Mouse (Mus musculus): ENCODE results near the gene Hnrnpl.

Hnrnpl gene

GRCm38 (mm10) chr7:28812436-28812835, 4.1 kb downstream of the Hnrnpl start:
- no peak for DNase-seq (ENCODE audit: low spot score)

- DNase-seq (ENCODE audit: low spot score): no peak
Observed at GRCm38 (mm10) chr7:28812949-28813348, 4.6 kb downstream of the Hnrnpl start.

- DNase-seq (ENCODE audit: low spot score): no peak
Observed at GRCm38 (mm10) chr7:28814306-28815034, 6.1 kb downstream of the Hnrnpl start.

GRCm38 (mm10) chr7:28815230-28815629, 6.9 kb downstream of the Hnrnpl start:
- no peak for DNase-seq (ENCODE audit: low spot score)

- no peak for DNase-seq (ENCODE audit: low spot score)
Observed at GRCm38 (mm10) chr7:28816201-28816600, 7.9 kb downstream of the Hnrnpl start.

- no peak for DNase-seq (ENCODE audit: low spot score)
Observed at GRCm38 (mm10) chr7:28816920-28817319, 8.6 kb downstream of the Hnrnpl start.

GRCm38 (mm10) chr7:28817524-28817923, 9.2 kb downstream of the Hnrnpl start:
- DNase-seq (ENCODE audit: low spot score): no peak

- DNase-seq (ENCODE audit: low spot score): no peak
Observed at GRCm38 (mm10) chr7:28817957-28818356, 9.6 kb downstream of the Hnrnpl start.

GRCm38 (mm10) chr7:28818436-28818835, 10.1 kb downstream of the Hnrnpl start:
- DNase-seq (ENCODE audit: low spot score): no peak

GRCm38 (mm10) chr7:28818861-28819452, 10.6 kb downstream of the Hnrnpl start:
- DNase-seq (ENCODE audit: low spot score): no peak

- no peak for DNase-seq (ENCODE audit: low spot score)
Observed at GRCm38 (mm10) chr7:28819571-28819970, 11.2 kb downstream of the Hnrnpl start.

GRCm38 (mm10) chr7:28820358-28821260, 12.3 kb downstream of the Hnrnpl start:
- no peak for DNase-seq (ENCODE audit: low spot score)

- DNase-seq (ENCODE audit: low spot score): no peak
Observed at GRCm38 (mm10) chr7:28821261-28821831, 13.0 kb downstream of the Hnrnpl start.

- no peak for DNase-seq (ENCODE audit: low spot score)
Observed at GRCm38 (mm10) chr7:28822556-28822955, 14.2 kb downstream of the Hnrnpl start.

- DNase-seq (ENCODE audit: low spot score): no peak
Observed at GRCm38 (mm10) chr7:28822993-28823903, 14.9 kb downstream of the Hnrnpl start.

- no peak for DNase-seq (ENCODE audit: low spot score)
Observed at GRCm38 (mm10) chr7:28823932-28824331, 15.6 kb downstream of the Hnrnpl start.

GRCm38 (mm10) chr7:28824941-28825685, 16.8 kb downstream of the Hnrnpl start, which contains the start of gene Ech1:
TSS of gene Ech1 (plus strand) at chr7:28825217.
- DNase-seq (ENCODE audit: low spot score): peak; percentile 81

- no peak for DNase-seq (ENCODE audit: low spot score)
Observed at GRCm38 (mm10) chr7:28825686-28826401, 17.5 kb downstream of the Hnrnpl start.

- no peak for DNase-seq (ENCODE audit: low spot score)
Observed at GRCm38 (mm10) chr7:28826402-28826772, 18.0 kb downstream of the Hnrnpl start.

- DNase-seq (ENCODE audit: low spot score): no peak
Observed at GRCm38 (mm10) chr7:28827338-28827737, 19.0 kb downstream of the Hnrnpl start.
